Mouse (Mus musculus): ENCODE data around the gene Rora.

DNA sequence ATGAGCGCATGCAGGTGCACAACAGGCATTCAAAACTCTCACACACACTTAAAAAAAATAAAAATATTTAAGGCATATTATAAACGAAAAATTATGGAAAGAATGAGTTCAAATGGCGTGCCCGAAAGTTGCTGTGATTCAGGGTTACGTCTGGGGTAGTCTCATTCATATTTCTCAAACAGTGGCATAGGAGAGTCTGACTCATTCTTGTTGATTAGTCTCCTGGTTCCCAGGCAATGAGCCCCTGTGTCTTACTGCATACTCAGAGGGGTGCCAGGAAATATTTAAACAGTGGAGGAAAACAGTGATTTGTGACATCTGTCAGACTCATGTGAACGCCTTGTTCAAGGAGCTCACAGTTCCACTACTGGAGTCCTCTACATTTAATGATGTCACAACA is 316.5 kb downstream of the Rora start:
- no peak for TF ChIP-seq CTCF (IDR thresholded peaks at IDR 0.05; ENCODE audit: low read depth)
- TF ChIP-seq EP300 (IDR thresholded peaks at IDR 0.05; ENCODE audit: low read depth) = no peak
